In genomic region chr5:121544910-121545792, GRCm38 (mm10) we compare ENCODE assay signal across 8 mouse cellular contexts. TPM values are rescaled to one million over a fixed set of nuclear protein-coding genes. Genes with fewer than 3 reads are reported as not detected.
A peak's percentile ranks its signal among the peaks of the same experiment; 100 is the strongest.
DNase-seq lines count a peak whose midpoint lies in the region; ATAC-seq and TF ChIP-seq lines count a peak whose summit lies in the region.

Gene Adam1a, minus strand, starts transcription at chr5:121545482.
Gene Gm42878, minus strand, starts transcription at chr5:121545482.

- H3K27ac ChIP-seq in left cerebral cortex, adult 2 months, result peak within 1 kb of the TSS; percentile 98
- H3K27ac ChIP-seq in forebrain, embryonic 11.5 days (ENCODE audit: low read depth, low read length), result peak within 1 kb of the TSS; percentile 92
- peak within 1 kb of the TSS; percentile 96 for H3K27ac ChIP-seq in lung, postnatal 0 days (ENCODE audit: low read length)
- peak within 1 kb of the TSS; percentile 76 for H3K27ac ChIP-seq in small intestine, adult 2 months (ENCODE audit: insufficient read depth, low read depth, low read length)

- H3K36me3 ChIP-seq in forebrain, embryonic 11.5 days (ENCODE audit: control insufficient read depth, insufficient read depth, low read length), result no peaks in the 10 kb centered on the region
- no peaks in the 10 kb centered on the region for H3K36me3 ChIP-seq in lung, postnatal 0 days (ENCODE audit: insufficient read depth, low read length)
- H3K36me3 ChIP-seq in small intestine, adult 2 months (ENCODE audit: control insufficient read depth, insufficient read depth, low read length), result no peaks in the 10 kb centered on the region; the same call in 1 of the 2 replicates

- DNase-seq in left cerebral cortex, adult 2 months (ENCODE audit: extremely low spot score in 1 of 2, low spot score in 2 of 2), result peak in 1 of 2 experiments; percentile 46
- no peak for DNase-seq in left cerebral cortex, adult 9 months (ENCODE audit: low spot score in 2 of 2)
- DNase-seq in R1 (ENCODE audit: low read depth, low spot score), result peak; percentile 39
- DNase-seq in forebrain, embryonic 11.5 days (ENCODE audit: low spot score), result no peak
- peak; percentile 66 for DNase-seq in induced T-regulatory cell, adult 2 months (ENCODE audit: low read depth)
- peak; percentile 49 for DNase-seq in lung, postnatal 0 days (ENCODE audit: low spot score)
- DNase-seq in urinary bladder, postnatal 10 days (ENCODE audit: low spot score), result no peak

- H3K4me2 ChIP-seq in forebrain, embryonic 11.5 days (ENCODE audit: low read depth, low read length, severe bottlenecking), result peak within 1 kb of the TSS; percentile 81
- H3K4me2 ChIP-seq in lung, postnatal 0 days (replicated peaks; ENCODE audit: low read depth, low read length), result peak within 1 kb of the TSS; percentile 91

- H3K9me3 ChIP-seq in forebrain, embryonic 11.5 days (ENCODE audit: control insufficient read depth, low read length), result no peaks in the 10 kb centered on the region
- no peaks in the 10 kb centered on the region for H3K9me3 ChIP-seq in lung, postnatal 0 days (ENCODE audit: low read length)

- TF ChIP-seq CTCF in left cerebral cortex, adult 2 months (IDR thresholded peaks at IDR 0.05), result no peak
- TF ChIP-seq CTCF in lung, postnatal 0 days (IDR thresholded peaks at IDR 0.05), result no peak
- no peak for TF ChIP-seq CTCF in small intestine, adult 2 months (IDR thresholded peaks at IDR 0.05; ENCODE audit: extremely low read depth, insufficient read length, insufficient replicate concordance, low read depth, low read length)

- peak; percentile 18; the same call in 1 of the 2 replicates for TF ChIP-seq POLR2A in small intestine, adult 2 months (IDR thresholded peaks at IDR 0.05; ENCODE audit: low read depth, low read length)

- no peak for TF ChIP-seq EP300 in lung, postnatal 0 days (IDR thresholded peaks at IDR 0.05)

- no peaks in the 10 kb centered on the region for H3K27me3 ChIP-seq in forebrain, embryonic 11.5 days (ENCODE audit: control insufficient read depth, insufficient read depth, low read length)
- no peaks in the 10 kb centered on the region for H3K27me3 ChIP-seq in lung, postnatal 0 days (replicated peaks; ENCODE audit: insufficient read depth, low read length)
- H3K27me3 ChIP-seq in small intestine, adult 2 months (ENCODE audit: control insufficient read depth, insufficient read depth, low read length), result no peaks in the 10 kb centered on the region; the same call in 1 of the 2 replicates

- WGBS in forebrain, embryonic 11.5 days, result under 1% methylated on average over 43 of the region's 97 CpGs
- WGBS in lung, postnatal 0 days, result under 1% methylated on average over 61 of the region's 97 CpGs
- under 1% methylated on average over 89 of the region's 97 CpGs for WGBS in small intestine, adult 2 months

- peak within 1 kb of the TSS; percentile 95 for H3K4me3 ChIP-seq in left cerebral cortex, adult 2 months
- peak within 1 kb of the TSS; percentile 100 for H3K4me3 ChIP-seq in forebrain, embryonic 11.5 days (ENCODE audit: low read depth, low read length)
- H3K4me3 ChIP-seq in lung, postnatal 0 days (ENCODE audit: low read depth, low read length), result peak within 1 kb of the TSS; percentile 95
- H3K4me3 ChIP-seq in small intestine, adult 2 months (ENCODE audit: low read depth, low read length), result peak within 1 kb of the TSS; percentile 75

- ATAC-seq in forebrain, embryonic 11.5 days (replicated peaks; ENCODE audit: low FRiP score), result peak; percentile 53
- ATAC-seq in lung, postnatal 0 days, result peak; percentile 72

- intact Hi-C loops in left cerebral cortex, adult 2 months (cut with DNase I), result no loop called here

- H3K9ac ChIP-seq in forebrain, embryonic 11.5 days (ENCODE audit: low read length), result peak within 1 kb of the TSS; percentile 98
- H3K9ac ChIP-seq in lung, postnatal 0 days (replicated peaks; ENCODE audit: low read depth), result peak within 1 kb of the TSS; percentile 92

- peaks cover 8% of the 10 kb centered on the region; the same call in 1 of the 2 replicates for H3K4me1 ChIP-seq in forebrain, embryonic 11.5 days (replicated peaks; ENCODE audit: control insufficient read depth, insufficient read depth, low read length)
- peaks cover 8% of the 10 kb centered on the region; the same call in 1 of the 2 replicates for H3K4me1 ChIP-seq in lung, postnatal 0 days (ENCODE audit: insufficient read depth, low read depth, low read length)
- peaks cover 3% of the 10 kb centered on the region; the same call in 1 of the 2 replicates for H3K4me1 ChIP-seq in small intestine, adult 2 months (ENCODE audit: control insufficient read depth, insufficient read depth, insufficient read length, low read length)

RNA-seq across cellular contexts. Expression of gene Adam1a, which starts in this region (rescaled TPM):
- total RNA-seq in left cerebral cortex, adult 2 months (2021), result 10 to 100 TPM; 12.1 to 14.9 TPM
- polyA plus RNA-seq in forebrain, embryonic 11.5 days (2014; fragmentation: Nextera tagmentation; extraction: Ambion mirVana), result 2.0 and 3.4 TPM in 2 replicates
- polyA plus RNA-seq in lung, postnatal 0 days (2015; fragmentation: Nextera tagmentation; extraction: Ambion mirVana), result 1.4 and 1.6 TPM in 2 replicates
- 1.9 and 3.7 TPM in 2 replicates for polyA plus RNA-seq in small intestine, adult 2 months (2012; rRNA removed)

RNA-seq across cellular contexts. Expression of gene Gm42878, which starts in this region (rescaled TPM):
- total RNA-seq in left cerebral cortex, adult 2 months (2021), result under 1 TPM in 1 of 2 experiments, not detected in 1; 0.98 TPM
- not detected in 2 replicates for polyA plus RNA-seq in forebrain, embryonic 11.5 days (2014; fragmentation: Nextera tagmentation; extraction: Ambion mirVana)
- not detected in 2 replicates for polyA plus RNA-seq in lung, postnatal 0 days (2015; fragmentation: Nextera tagmentation; extraction: Ambion mirVana)
- not detected in 2 replicates for polyA plus RNA-seq in small intestine, adult 2 months (2012; rRNA removed)

Comparison
In these comparisons a context has a peak if more than half of its experiments do, and no peak if none do; other contexts are left out.
1. DNase-seq: peak in R1 (single experiment), induced T-regulatory cell, adult 2 months (single experiment) and lung, postnatal 0 days (single experiment); none in left cerebral cortex, adult 9 months (0 of 2), forebrain, embryonic 11.5 days (single experiment) and urinary bladder, postnatal 10 days (single experiment).
2. Peak in every context shown above with its lines, with median percentiles within 50 percentile points of each other: H3K27ac ChIP-seq and H3K4me3 ChIP-seq.